Mouse (Mus musculus): ENCODE results near the gene Dmc1.

The Dmc1 gene

DNA sequence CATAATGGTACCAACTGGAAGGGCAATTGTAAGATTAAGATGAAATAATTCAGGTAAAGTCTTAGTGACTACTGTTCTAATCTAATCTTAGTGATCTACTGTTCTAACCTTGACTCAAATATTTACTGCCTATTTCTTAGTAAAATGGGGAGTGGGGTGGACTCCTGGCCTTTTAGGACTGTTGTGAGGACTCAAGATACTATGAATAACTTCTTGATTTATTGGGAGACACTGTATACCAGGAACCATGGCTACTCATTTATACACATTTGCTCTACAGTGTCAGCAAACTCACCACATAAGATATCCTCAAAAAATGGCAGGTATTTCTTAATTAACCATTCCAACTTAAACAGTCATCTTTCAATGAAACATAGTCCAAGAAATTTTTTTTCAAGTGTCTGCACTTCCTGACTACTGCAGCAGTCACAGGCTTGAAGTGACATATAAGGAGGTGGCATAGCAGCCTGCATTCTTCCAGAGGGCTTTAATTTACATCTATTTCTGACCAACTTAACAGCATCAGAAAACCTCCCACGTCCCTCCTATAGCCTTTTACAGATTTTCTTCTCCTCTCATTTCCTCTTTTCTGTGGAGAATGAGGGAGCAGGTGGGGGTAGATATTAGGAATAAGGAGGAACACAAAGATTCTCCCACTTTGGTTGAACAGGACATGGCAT lies 29.2 kb downstream of the Dmc1 start:
- intact Hi-C loops (cut with DNase I), result no loop called here

DNA sequence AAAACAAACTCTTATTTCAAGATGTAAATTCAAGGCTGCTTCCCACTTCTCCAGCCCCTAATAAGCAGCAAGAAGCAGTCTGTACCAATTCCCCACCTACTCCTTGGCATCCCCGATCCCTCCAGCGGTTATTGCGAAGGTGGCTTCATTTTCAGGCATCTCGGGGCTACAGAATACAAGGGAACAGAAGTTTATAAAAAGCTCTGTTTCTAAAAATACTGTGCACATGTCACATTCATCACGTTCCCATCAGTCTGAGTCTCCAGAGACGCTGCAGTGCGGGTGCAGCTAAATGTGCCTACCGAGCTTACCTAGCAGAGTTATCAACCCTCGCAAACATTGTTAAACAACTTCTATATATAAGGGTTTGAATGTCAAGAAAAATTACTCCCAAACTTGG lies 42.5 kb downstream of the Dmc1 start:
- intact Hi-C loops (cut with DNase I), result no loop called here

DNA sequence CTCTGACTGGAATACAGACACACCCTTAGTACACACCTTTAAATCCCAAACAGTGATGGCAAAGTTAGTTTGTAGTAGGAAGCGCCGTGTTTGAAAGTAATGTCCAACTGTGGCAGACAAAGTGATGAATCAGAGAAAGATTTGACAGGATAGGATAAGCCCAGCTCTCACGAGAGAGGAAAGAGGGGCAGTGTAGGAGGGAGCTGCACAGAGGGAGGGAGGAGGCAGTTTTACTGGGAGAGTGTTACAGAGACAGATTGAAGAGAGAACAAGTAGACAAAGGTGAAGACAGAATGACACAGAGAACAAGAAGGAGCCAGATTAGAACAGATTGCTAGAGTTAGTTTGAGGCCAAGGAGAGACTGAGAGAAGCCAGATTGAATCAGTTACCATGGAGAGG lies 45.3 kb downstream of the Dmc1 start:
- intact Hi-C loops (cut with DNase I), result no loop called here

DNA sequence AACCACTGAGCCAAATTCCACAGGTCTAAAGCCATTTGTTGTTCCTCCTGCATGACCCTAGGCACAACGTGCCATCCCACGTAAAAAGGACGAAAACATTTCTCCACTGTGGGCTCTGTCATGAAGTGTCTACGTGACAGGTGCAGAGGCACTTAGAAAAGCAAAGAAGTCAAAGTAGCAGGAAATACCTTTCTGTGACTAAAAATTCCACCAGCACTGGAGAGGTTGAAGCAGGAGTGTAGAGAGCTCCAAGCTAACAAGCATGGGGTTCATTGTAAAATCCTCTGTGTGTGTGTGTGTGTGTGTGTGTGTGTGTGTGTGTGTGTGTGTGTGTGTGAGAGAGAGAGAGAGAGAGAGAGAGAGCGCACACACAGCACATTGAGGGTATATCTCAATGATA lies 52.3 kb downstream of the Dmc1 start:
- intact Hi-C loops (cut with DNase I), result no loop called here

DNA sequence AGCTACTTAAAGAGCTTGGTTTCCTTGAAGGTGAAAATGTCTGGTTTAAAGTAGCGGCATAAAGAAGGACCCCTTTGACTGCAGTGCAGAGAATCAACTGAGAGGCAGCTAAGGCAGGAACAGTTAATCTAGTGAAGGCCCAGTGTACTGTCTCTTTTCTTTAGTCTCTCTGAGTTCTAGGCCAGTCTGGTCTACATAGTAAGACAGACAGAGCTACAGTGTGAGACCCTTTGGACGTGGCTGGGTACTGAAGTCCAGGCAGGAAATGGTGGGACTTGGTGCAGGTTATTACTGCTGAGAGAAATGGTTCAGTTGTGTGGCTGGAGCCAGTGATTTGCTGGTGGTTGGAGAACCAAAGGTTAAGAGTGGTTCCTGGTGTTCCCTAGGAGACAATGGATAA lies 56.7 kb downstream of the Dmc1 start:
- intact Hi-C loops (cut with DNase I), result loop anchor here (5.0 kb wide), 1 partner anchor 109 kb away; the partner anchor contains the start of genes Cby1 and Fam227a

DNA sequence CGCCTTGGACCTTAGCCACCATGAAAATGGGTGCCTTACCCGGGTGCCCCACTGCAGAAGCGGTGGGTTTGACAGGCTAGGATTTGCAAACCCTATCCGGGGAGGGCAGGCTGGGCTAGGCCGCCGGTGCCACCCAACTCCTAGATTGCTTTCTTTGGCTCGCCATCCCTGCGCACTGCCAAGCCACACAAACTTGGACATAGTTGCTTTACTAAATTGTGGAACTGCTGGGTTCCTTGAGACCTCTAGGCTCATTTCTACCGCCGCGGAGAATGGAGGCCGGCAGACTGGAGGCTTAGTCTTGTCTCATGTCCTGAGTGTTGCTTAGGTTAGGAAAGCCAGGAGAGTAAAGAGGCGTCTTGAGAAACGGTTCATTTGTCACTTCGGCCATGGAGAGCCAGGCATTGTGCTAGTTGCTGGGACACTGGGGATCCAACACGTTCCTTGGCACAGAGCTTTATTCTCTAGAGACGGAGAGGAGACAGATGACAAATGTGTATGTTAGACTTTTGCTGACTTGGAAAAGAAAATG lies 57.6 kb downstream of the Dmc1 start:
- intact Hi-C loops (cut with DNase I), result loop anchor here (5.0 kb wide), 1 partner anchor 110 kb away; the partner anchor contains the start of genes Cby1 and Fam227a

DNA sequence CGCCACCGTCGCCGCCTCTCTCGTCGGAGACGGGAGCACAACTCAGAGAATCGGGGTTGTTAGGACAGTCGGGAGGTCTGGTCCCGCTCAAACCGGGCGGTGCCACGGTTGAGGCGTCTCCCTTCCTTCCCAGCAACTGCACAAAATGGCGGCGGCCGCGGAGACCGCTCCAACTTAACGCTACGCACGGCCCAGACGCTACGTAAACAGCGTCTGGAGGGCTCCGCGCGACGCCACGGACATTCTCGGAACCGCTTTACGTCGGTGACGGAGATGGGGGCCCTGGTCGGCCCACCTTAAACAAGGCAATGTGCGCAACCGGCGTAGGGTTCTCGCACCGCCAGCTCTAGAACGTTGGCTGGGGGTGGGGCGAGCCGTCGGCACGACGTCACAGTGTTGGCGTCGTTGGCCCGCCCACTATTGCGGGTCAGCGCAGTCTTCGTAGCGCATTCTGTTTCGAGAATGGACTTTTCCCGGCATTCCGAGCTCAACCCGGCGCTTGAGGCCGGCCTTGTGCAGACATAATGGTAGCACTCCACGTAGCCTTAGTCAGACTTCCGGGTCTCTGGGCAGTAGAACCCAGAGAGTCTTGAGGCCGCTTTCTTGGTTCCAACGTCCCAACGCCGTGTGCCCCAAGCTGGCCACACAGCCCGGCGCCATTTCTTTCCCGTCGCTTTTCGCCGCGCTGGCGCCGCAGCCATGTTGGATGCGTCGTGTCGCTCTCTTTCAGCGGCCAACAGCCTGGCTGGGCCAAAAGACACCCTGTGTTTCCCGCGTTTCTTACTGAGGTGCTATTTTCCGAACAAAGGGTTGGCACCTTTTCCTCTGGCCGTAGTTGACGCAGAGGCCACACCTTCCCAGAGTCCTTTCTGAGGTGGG lies 58.3 kb downstream of the Dmc1 start, which contains the start of gene Ddx17:
TSS of gene Ddx17 (minus strand) at position 332 of the 879 bp plus-strand sequence.
- intact Hi-C loops (cut with DNase I), result loop anchor here (5.0 kb wide), 1 partner anchor 111 kb away; the partner anchor contains the start of genes Cby1 and Fam227a

DNA sequence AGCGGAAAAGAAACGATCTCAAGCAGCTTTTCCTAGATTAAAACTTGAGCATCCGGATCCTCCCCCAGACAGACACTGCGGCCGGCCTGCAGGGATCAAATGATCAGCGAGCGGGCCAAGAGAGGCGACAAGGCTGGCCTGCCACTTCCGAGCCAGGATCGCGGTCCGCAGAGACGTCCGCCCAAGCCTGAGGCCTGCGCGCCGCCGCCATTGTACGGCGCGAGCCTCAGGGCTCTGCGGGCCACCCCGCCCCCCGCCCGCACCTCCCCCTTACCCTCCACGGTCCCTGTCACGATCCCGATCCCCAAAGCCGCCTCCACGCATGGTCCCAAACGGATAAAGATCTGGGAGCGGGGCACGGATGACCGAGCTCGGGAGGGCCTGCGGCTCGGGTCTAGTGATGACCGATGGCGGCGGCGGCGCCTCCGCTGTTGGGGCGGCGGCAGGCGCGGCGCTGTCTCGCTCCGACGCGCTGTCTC lies 58.9 kb downstream of the Dmc1 start:
- intact Hi-C loops (cut with DNase I), result loop anchor here (5.0 kb wide), 1 partner anchor 111 kb away; the partner anchor contains the start of genes Cby1 and Fam227a

DNA sequence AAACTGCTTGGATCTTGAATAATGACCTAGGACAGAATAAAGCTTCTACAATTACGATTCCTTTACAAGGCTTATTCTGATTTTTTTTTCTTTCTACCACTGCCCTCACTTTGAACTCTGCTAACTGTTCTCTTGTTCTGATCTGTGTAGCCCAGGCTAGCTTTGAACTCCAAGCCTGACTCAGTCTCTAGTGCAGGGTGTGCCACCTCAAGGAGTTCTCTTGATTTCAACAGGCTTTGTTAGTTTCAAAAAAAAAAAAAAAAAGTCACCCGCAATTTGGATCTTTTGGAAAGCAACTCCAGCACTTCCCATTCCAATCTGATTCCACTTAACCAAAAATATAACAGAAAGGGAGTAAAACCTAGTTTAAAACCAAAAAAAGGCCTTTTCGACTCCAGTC lies 59.4 kb downstream of the Dmc1 start:
- intact Hi-C loops (cut with DNase I), result loop anchor here (5.0 kb wide), 1 partner anchor 112 kb away; the partner anchor contains the start of genes Cby1 and Fam227a

DNA sequence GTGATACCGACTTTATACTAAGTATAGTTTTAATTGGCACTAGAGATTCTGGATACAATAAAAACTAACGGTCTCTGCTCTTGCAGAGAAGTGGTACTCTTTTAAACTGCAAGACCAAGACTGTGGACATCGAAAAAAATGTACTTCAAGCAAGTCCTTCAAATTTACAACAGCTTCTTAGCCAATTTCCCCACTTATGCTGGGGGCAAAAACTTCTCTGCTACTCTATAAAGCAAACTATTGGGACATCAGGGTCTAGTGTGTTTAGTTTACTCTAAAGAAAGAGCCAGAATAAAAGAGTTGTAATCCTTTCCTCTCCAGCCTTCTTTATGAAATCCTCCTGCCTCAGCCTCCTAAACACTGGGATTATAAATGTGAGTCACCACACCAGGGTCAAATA lies 60.9 kb downstream of the Dmc1 start:
- intact Hi-C loops (cut with DNase I), result no loop called here

DNA sequence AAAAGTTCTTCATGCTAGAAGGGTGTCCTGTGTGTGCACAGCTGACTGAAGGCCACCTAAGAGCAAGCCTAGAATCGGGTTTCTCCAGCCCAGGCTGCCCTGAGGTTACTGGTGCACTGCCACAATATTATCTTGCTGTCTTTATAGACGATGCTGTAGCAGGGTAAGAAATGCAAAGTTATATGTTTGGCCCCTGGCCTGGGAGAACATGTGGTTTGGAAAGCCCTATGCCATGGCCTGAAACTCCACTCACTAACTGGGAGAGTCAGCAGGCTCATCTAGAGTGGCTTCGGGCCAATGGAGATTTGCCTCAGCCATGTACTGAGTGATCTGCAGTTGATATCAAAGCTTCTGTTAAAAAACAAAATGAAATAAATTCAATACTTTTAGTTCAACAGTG lies 71.1 kb downstream of the Dmc1 start:
- intact Hi-C loops (cut with DNase I), result no loop called here

DNA sequence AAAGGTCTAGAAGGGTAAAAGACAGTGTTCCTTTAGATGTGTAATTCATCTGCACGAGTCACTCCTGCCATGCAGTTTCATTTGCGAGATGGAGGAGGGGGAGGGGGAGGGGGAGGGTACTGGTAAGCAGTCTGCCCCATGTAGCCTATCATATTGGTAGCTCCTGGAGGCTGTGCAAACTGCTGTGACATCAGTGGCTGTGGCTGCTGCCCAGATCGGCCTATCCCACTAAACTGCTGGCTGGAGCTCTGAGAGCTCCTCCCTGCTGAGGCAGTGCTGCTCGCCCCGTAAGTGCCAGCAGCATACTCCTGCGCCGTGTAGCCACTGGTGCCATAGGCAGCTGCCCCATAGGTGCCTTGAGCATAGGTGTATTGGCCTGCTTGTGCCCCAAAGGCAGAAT lies 75.0 kb downstream of the Dmc1 start:
- intact Hi-C loops (cut with DNase I), result no loop called here

DNA sequence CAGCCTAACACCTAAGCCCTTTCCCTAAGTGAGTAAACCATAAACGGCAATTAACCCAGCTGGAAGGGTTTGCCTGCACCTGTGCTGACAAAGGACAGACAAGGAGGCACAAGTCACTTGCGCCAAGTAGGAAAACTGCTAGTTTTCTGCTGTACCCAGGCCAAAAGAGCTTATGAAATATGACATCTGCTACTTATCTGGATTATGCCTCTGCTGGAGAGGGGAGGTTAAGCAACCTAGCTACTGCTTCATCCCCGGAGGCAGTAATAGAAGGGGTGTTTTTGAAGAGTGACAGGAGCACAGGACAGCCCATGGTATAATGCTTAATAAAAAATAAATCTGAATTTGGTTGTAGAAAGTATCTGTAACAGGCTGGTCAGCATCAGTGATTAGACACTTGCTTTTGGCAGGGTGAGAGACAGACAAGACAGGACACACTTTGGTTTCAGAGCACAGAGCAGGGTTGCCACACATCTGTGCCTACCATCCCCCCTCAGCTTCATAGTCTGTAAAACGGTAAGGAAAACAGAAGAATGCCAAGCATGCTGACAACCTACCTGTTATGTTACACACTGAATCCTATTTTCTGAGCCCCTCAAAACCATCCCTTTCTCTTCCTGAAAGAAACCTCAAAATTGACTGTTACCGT lies 76.8 kb downstream of the Dmc1 start:
- intact Hi-C loops (cut with DNase I), result no loop called here

DNA sequence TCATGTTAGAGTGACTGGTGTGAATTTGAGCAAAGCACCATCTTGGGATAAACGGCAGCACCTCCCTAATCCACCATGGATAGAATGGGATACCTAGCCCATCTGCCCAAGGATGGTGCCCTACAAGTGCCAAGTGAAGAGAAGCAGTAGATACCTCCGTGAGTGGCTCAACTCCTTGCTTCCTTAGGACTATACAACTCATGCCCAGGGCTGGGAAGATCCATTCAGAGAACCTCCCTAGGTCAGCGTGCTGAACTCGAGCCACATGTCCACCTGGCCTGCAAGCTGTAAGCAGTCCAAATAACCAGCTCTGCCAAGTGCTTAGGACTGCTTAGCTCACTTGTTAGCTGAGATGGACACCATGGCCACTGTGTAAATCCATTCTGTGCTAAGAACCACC lies 77.7 kb downstream of the Dmc1 start:
- intact Hi-C loops (cut with DNase I), result no loop called here

DNA sequence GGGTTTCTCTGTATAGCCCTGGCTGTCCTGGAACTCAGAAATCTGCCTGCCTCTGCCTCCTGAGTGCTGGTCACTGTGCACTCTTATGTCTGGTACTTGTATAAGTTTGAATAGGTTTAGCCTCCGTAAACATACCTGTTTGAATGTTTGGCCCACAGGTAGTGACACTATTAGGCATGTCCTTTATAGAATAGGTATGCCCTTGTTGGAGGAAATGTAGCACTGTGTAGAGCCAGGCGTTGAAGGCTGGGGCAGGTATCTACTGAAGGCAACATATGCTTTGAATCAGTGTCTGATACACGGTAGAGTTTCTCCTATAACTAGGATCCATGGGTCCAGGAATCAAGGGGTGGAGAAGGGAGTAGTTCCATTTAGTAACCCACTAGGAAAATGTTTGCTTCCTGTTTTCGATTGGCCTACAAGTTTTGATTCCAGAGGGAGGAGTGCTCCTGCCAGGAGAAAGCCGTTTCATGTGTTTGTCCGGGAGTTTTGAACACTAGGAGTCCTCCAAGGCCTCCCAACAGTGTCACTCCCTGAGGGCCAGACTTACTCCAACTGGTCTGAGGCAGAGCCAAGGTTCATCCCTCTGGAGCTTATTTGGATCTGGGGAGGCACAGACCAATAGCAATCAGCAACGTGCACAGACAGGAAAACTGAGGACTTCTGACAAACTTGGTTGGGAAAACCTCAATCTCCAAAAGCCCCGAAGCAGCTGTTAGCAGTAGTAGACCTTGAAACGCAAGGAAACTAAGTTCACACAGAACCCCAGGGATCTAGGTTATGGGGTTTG lies 78.7 kb downstream of the Dmc1 start:
- intact Hi-C loops (cut with DNase I), result no loop called here

DNA sequence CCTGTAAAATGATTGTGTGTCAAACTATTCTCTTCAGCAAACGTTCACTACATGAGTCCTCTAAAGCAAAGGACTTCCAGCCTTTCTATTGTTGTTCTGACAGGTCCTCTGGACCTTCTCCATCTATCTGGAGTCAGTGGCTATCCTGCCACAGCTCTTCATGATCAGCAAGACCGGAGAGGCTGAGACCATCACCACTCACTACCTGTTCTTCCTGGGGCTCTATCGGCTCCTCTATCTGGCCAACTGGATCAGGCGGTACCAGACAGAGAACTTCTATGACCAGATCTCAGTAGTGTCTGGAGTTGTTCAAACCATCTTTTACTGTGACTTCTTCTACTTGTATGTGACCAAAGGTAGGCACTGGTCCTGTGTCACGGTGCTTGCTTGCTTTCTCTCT lies 79.3 kb downstream of the Dmc1 start:
- intact Hi-C loops (cut with DNase I), result no loop called here

DNA sequence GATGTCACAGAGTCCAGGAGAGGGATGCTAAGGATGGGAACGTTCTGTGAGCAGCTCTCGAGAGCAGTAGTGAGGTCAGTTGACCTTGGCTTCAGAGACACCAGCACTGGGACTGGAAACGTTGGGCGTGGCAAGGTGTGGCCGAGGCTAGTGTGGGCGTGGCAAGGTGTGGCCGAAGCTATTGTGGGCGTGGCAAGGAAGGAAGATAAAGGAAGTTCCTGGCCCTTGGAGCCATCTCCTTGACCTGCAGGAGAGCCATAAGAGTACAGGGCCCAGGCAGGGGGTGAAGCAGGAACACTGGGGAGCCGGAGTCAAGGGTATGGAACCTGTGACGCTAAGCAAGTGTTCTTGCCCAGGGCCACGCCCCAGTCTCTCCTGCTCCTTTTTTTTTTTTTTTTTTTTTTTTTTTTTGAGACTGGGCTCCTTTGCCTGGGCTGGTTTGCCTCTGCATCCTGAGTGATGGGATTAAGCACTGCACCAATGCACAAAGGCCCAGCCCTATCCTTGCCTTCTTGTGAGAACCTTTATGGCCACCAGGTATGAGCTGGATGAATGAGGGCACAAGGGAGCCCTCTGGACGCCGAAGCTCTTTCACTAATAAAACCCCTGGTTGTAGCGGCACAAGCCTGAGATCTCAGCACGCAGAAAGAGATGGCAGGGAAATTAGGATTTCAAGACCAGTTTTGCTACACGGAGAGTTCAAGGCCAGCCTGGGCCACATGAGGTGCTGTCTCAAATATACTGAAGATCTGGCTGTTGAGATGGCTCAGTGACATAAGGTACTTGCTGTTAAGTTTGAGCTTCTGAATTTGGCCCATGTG lies 85.3 kb downstream of the Dmc1 start:
- intact Hi-C loops (cut with DNase I), result no loop called here

DNA sequence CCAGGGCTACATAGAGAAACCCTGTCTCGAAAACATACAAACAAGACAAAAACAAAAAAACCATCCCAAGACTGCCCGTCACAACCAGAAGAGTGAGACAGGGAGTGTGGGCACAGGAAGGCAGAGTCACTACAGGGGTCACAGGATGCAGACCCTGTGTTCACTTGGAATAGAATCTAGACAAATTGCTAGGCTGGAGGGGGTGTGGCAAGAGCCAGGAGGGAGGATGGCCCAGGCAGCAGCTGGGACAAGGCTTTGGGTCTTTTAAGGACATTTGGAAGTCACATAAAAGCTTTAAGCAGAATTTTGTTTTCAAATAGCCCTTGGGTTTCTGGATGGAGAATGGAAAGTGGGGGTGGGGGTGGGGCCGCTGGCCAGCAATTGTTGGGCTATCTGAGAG lies 86.3 kb downstream of the Dmc1 start:
- intact Hi-C loops (cut with DNase I), result no loop called here

DNA sequence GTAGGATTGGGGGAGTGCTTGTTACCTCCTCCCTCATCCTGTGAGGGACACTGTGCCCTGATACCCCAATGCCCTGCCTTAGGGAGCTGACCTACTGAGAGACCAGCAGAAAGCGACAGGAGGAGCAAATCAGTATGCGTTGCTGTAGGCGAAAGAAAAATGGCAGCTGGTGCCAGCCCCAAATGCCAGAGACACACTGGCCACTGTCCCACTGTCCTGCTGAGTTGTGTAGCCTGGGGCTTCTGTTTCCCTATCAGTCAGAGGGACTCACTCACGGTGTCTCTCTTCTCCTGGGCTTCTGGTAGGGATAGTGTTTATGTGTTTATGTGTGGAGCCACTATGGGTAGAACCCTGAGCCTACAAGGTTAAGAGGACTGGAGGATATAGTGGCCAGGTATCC lies 87.2 kb downstream of the Dmc1 start:
- intact Hi-C loops (cut with DNase I), result no loop called here
